Comparison of ENCODE assay signal across 27 mouse cellular contexts in the genomic region with DNA sequence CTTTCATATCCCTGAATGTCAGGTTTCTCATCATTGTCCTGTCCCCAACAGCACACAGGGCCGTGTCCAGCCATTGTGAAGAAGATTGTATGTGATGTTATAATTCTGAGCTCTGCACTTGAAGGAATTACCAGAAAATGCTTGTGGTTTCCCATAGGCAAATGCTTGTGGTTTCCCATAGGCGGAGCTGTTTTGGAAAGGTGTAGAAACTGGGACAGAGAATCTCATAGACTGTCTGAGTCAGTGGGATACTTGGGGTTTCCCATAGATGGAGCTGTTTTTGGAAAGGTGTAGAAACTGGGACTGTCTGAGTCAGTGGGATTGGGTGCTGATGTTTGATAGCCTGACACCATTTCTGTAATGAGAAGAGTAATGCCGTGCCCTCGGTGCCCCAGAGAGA. TPM values are rescaled to one million over a fixed set of nuclear protein-coding genes. Genes with fewer than 3 reads are reported as not detected.
DNase-seq lines count a peak whose midpoint lies in the region; ATAC-seq and TF ChIP-seq lines count a peak whose summit lies in the region.
"Had no signal": no experiment of that assay in that cellular context is flagged by ENCODE, and none has a peak within 500 bp of the region (broad histone marks: within the 10 kb centered on the region; RNA-seq: fewer than 3 reads in every experiment).

No protein-coding gene starts in this region.

- no peaks in the 10 kb centered on the region for H3K9me3 ChIP-seq in kidney, postnatal 0 days (replicated peaks; ENCODE audit: low read length)
- H3K9me3 ChIP-seq in kidney, embryonic 15.5 days (replicated peaks) = no peaks in the 10 kb centered on the region
- H3K9me3 ChIP-seq: embryonic facial prominence, embryonic 12.5 days; limb, embryonic 10.5 days; liver, embryonic 12.5 days; lung, embryonic 15.5 days; neural tube, embryonic 13.5 days had no signal

- peak; percentile 14; the same call in 1 of the 2 replicates for TF ChIP-seq CTCF in kidney, postnatal 0 days (IDR thresholded peaks at IDR 0.05; ENCODE audit: low read depth)
- no peak for TF ChIP-seq CTCF in small intestine, adult 2 months (IDR thresholded peaks at IDR 0.05; ENCODE audit: extremely low read depth, insufficient read length, insufficient replicate concordance, low read depth, low read length)

- DNase-seq in kidney, postnatal 0 days (ENCODE audit: low spot score) = no peak
- peak; percentile 61 for DNase-seq in 416B (ENCODE audit: low read depth)
- DNase-seq in NIH3T3 (ENCODE audit: low read depth) = peak; percentile 65
- no peak for DNase-seq in thymus, postnatal 25 days
- DNase-seq: adrenal gland, adult 8-10 months; cerebellum, adult 11 months; cerebellum, postnatal 10 days; heart, postnatal 36 days; kidney, adult 11 months; kidney, postnatal 10 days; layer of hippocampus, adult 9-11 months; spleen, adult 18-20 months; thymus, adult 18-20 months had no signal

- WGBS in kidney, postnatal 0 days = 87% methylated on average over 4 of the region's 4 CpGs
- 86% methylated on average over 4 of the region's 4 CpGs for WGBS in kidney, embryonic 15.5 days
- WGBS in small intestine, adult 2 months = 77% methylated on average over 4 of the region's 4 CpGs

- H3K4me1 ChIP-seq in kidney, postnatal 0 days (replicated peaks; ENCODE audit: insufficient read depth, low read length) = no peaks in the 10 kb centered on the region
- no peaks in the 10 kb centered on the region for H3K4me1 ChIP-seq in kidney, embryonic 15.5 days
- peaks cover 13% of the 10 kb centered on the region; the same call in 1 of the 2 replicates for H3K4me1 ChIP-seq in small intestine, adult 2 months (ENCODE audit: control insufficient read depth, insufficient read depth, insufficient read length, low read length)
- H3K4me1 ChIP-seq: embryonic facial prominence, embryonic 12.5 days; limb, embryonic 10.5 days; lung, embryonic 15.5 days; neural tube, embryonic 13.5 days had no signal

- no peak overlapping the region for H3K9ac ChIP-seq in kidney, postnatal 0 days (ENCODE audit: low read depth, low read length)
- H3K9ac ChIP-seq in kidney, embryonic 15.5 days = no peak overlapping the region
- H3K9ac ChIP-seq: embryonic facial prominence, embryonic 12.5 days; hindbrain, embryonic 14.5 days; liver, embryonic 12.5 days; lung, embryonic 15.5 days; neural tube, embryonic 13.5 days had no signal

- no peak for ATAC-seq in kidney, postnatal 0 days (replicated peaks; ENCODE audit: low FRiP score, low read depth)
- ATAC-seq in kidney, embryonic 15.5 days (replicated peaks; ENCODE audit: low FRiP score) = no peak
- no peak for ATAC-seq in frontal cortex, adult (ENCODE audit: low TSS enrichment)
- ATAC-seq: forebrain, embryonic 14.5 days had no signal

- H3K4me3 ChIP-seq in kidney, postnatal 0 days (replicated peaks; ENCODE audit: low read depth, low read length) = no peak overlapping the region
- no peak overlapping the region for H3K4me3 ChIP-seq in kidney, embryonic 15.5 days (replicated peaks)
- no peak overlapping the region for H3K4me3 ChIP-seq in small intestine, adult 2 months (ENCODE audit: low read depth, low read length)
- H3K4me3 ChIP-seq: embryonic facial prominence, embryonic 12.5 days; erythroblast, embryonic 14.5 days; limb, embryonic 10.5 days; liver, embryonic 12.5 days; lung, embryonic 15.5 days; neural tube, embryonic 13.5 days had no signal

- no peak overlapping the region for H3K27ac ChIP-seq in kidney, postnatal 0 days
- no peak overlapping the region for H3K27ac ChIP-seq in kidney, embryonic 15.5 days
- peak overlapping the region; percentile 46; the same call in 1 of the 2 replicates for H3K27ac ChIP-seq in small intestine, adult 2 months (ENCODE audit: insufficient read depth, low read depth, low read length)
- H3K27ac ChIP-seq: embryonic facial prominence, embryonic 12.5 days; hindbrain, embryonic 14.5 days; limb, embryonic 10.5 days; liver, embryonic 12.5 days; lung, embryonic 15.5 days; neural tube, embryonic 13.5 days had no signal

- no peak for TF ChIP-seq POLR2A in small intestine, adult 2 months (IDR thresholded peaks at IDR 0.05; ENCODE audit: low read depth, low read length)

- H3K4me2 ChIP-seq in kidney, postnatal 0 days (ENCODE audit: low read length) = no peak overlapping the region
- no peak overlapping the region for H3K4me2 ChIP-seq in kidney, embryonic 15.5 days
- H3K4me2 ChIP-seq: embryonic facial prominence, embryonic 12.5 days; hindbrain, embryonic 14.5 days; lung, embryonic 15.5 days; midbrain, embryonic 11.5 days; neural tube, embryonic 13.5 days had no signal

- no peaks in the 10 kb centered on the region for H3K27me3 ChIP-seq in kidney, postnatal 0 days (ENCODE audit: insufficient read depth, low read length)
- H3K27me3 ChIP-seq in kidney, embryonic 15.5 days = peaks cover 19% of the 10 kb centered on the region
- no peaks in the 10 kb centered on the region for H3K27me3 ChIP-seq in small intestine, adult 2 months (ENCODE audit: control insufficient read depth, insufficient read depth, low read length)
- H3K27me3 ChIP-seq: embryonic facial prominence, embryonic 12.5 days; lung, embryonic 15.5 days had no signal

- H3K36me3 ChIP-seq in kidney, postnatal 0 days (ENCODE audit: insufficient read depth, low read length) = no peaks in the 10 kb centered on the region
- no peaks in the 10 kb centered on the region for H3K36me3 ChIP-seq in kidney, embryonic 15.5 days
- no peaks in the 10 kb centered on the region for H3K36me3 ChIP-seq in small intestine, adult 2 months (ENCODE audit: control insufficient read depth, insufficient read depth, low read length)
- H3K36me3 ChIP-seq: embryonic facial prominence, embryonic 12.5 days; limb, embryonic 10.5 days; liver, embryonic 12.5 days; lung, embryonic 15.5 days; neural tube, embryonic 13.5 days had no signal

RNA-seq across cellular contexts. Expression of gene Ifne, which starts 3.5 kb away (rescaled TPM):
- not detected in 2 replicates for polyA plus RNA-seq in kidney, postnatal 0 days (2015; fragmentation: Nextera tagmentation; extraction: Ambion mirVana)
- polyA plus RNA-seq in kidney, embryonic 15.5 days (2015; fragmentation: Nextera tagmentation; extraction: Ambion mirVana) = not detected in 2 replicates
- polyA plus RNA-seq in small intestine, adult 2 months (2012; rRNA removed) = 0.42 TPM in 1 of 2 replicates, not detected in the other
- polyA plus RNA-seq: embryonic facial prominence, embryonic 12.5 days; erythroblast, embryonic 14.5 days; forebrain, embryonic 14.5 days; heart, embryonic 14.5 days; hindbrain, embryonic 14.5 days; limb, embryonic 10.5 days; liver, embryonic 12.5 days; lung, embryonic 15.5 days; midbrain, embryonic 11.5 days; neural tube, embryonic 13.5 days; stomach, embryonic 14.5 days had no signal

RNA-seq across cellular contexts. Expression of gene Ifna1, which starts 26.6 kb away (rescaled TPM):
- not detected in 2 replicates for polyA plus RNA-seq in kidney, postnatal 0 days (2015; fragmentation: Nextera tagmentation; extraction: Ambion mirVana)
- polyA plus RNA-seq in kidney, embryonic 15.5 days (2015; fragmentation: Nextera tagmentation; extraction: Ambion mirVana) = not detected in 2 replicates
- polyA plus RNA-seq in small intestine, adult 2 months (2012; rRNA removed) = not detected in 2 replicates
- polyA plus RNA-seq: embryonic facial prominence, embryonic 12.5 days; erythroblast, embryonic 14.5 days; forebrain, embryonic 14.5 days; heart, embryonic 14.5 days; hindbrain, embryonic 14.5 days; limb, embryonic 10.5 days; liver, embryonic 12.5 days; lung, embryonic 15.5 days; midbrain, embryonic 11.5 days; neural tube, embryonic 13.5 days; stomach, embryonic 14.5 days had no signal

RNA-seq across cellular contexts. Expression of gene Ifna4, which starts 34.9 kb away (rescaled TPM):
- not detected in 2 replicates for polyA plus RNA-seq in kidney, postnatal 0 days (2015; fragmentation: Nextera tagmentation; extraction: Ambion mirVana)
- not detected in 2 replicates for polyA plus RNA-seq in kidney, embryonic 15.5 days (2015; fragmentation: Nextera tagmentation; extraction: Ambion mirVana)
- not detected in 2 replicates for polyA plus RNA-seq in small intestine, adult 2 months (2012; rRNA removed)
- polyA plus RNA-seq: embryonic facial prominence, embryonic 12.5 days; erythroblast, embryonic 14.5 days; forebrain, embryonic 14.5 days; heart, embryonic 14.5 days; hindbrain, embryonic 14.5 days; limb, embryonic 10.5 days; liver, embryonic 12.5 days; lung, embryonic 15.5 days; midbrain, embryonic 11.5 days; neural tube, embryonic 13.5 days; stomach, embryonic 14.5 days had no signal

RNA-seq across cellular contexts. Expression of gene Ifna5, which starts 41.2 kb away (rescaled TPM):
- polyA plus RNA-seq in kidney, postnatal 0 days (2015; fragmentation: Nextera tagmentation; extraction: Ambion mirVana) = not detected in 2 replicates
- polyA plus RNA-seq in kidney, embryonic 15.5 days (2015; fragmentation: Nextera tagmentation; extraction: Ambion mirVana) = not detected in 2 replicates
- not detected in 2 replicates for polyA plus RNA-seq in small intestine, adult 2 months (2012; rRNA removed)
- polyA plus RNA-seq: embryonic facial prominence, embryonic 12.5 days; erythroblast, embryonic 14.5 days; forebrain, embryonic 14.5 days; heart, embryonic 14.5 days; hindbrain, embryonic 14.5 days; limb, embryonic 10.5 days; liver, embryonic 12.5 days; lung, embryonic 15.5 days; midbrain, embryonic 11.5 days; neural tube, embryonic 13.5 days; stomach, embryonic 14.5 days had no signal

RNA-seq across cellular contexts. Expression of gene Ifna6, which starts 49.3 kb away (rescaled TPM):
- polyA plus RNA-seq in kidney, postnatal 0 days (2015; fragmentation: Nextera tagmentation; extraction: Ambion mirVana) = not detected in 2 replicates
- not detected in 2 replicates for polyA plus RNA-seq in kidney, embryonic 15.5 days (2015; fragmentation: Nextera tagmentation; extraction: Ambion mirVana)
- polyA plus RNA-seq in small intestine, adult 2 months (2012; rRNA removed) = not detected in 2 replicates
- polyA plus RNA-seq: embryonic facial prominence, embryonic 12.5 days; erythroblast, embryonic 14.5 days; forebrain, embryonic 14.5 days; heart, embryonic 14.5 days; hindbrain, embryonic 14.5 days; limb, embryonic 10.5 days; liver, embryonic 12.5 days; lung, embryonic 15.5 days; midbrain, embryonic 11.5 days; neural tube, embryonic 13.5 days; stomach, embryonic 14.5 days had no signal

Comparison
In these comparisons a context has a peak if more than half of its experiments do, and no peak if none do; other contexts are left out.
1. DNase-seq: peak in 416B (single experiment) and NIH3T3 (single experiment); none in kidney, postnatal 0 days (single experiment) and thymus, postnatal 25 days (single experiment).